Mouse (Mus musculus): ENCODE data around the gene Mafk. TPM values are rescaled to one million over a fixed set of nuclear protein-coding genes. Genes with fewer than 3 reads are reported as not detected.

Mafk gene
- 10 to 100 TPM; 31.9 to 35.0 TPM for polyA plus RNA-seq (2017; shearing (Covaris generic))

DNA sequence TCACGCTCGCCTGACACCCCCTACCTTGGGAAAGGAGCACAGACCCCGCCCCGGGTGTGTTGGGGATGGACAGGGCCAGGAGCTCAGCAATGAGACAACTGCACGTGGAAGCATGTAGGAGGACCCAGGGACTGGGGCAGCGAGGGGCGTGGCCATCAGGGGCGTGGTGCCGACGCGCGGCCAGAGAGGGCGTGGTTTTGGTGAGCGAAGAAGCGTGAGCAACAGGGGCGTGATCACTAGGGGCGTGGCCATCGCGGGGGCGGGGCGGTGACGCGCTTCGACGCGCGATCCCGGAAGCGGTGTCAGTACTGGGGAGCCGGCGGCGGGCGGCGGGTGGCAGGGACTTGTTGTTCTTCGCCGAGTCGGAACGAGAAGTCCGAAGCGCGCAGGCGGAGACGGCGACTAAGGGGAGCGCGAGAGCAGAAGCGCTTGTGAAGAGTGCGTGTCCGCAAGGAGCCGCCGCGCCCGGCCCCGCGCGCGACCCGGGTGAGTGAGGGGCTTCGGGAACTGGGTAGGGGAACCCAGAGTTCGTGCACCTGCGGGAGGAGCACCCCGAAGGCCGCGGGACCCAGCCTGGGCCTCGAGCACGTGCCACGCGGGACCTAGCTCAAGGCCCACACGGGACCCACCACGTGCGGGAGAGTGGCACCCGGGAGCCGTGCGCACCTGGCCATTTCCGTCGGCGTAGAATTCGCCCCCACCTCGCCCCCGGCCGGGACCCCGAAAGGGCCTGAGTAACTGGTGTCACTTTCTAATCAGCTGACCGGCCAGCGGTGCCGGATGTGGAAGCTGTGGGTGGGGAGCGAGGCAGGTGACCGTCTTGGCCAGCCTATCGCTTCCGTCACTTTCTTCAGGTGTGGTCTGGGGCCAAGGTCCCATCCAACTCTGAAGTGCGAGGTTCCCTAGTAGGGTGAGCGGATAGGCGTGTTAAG, at the start of gene Mafk:
Gene Mafk (plus strand): TSS at position 287 of the 932 bp plus-strand sequence.

DNA sequence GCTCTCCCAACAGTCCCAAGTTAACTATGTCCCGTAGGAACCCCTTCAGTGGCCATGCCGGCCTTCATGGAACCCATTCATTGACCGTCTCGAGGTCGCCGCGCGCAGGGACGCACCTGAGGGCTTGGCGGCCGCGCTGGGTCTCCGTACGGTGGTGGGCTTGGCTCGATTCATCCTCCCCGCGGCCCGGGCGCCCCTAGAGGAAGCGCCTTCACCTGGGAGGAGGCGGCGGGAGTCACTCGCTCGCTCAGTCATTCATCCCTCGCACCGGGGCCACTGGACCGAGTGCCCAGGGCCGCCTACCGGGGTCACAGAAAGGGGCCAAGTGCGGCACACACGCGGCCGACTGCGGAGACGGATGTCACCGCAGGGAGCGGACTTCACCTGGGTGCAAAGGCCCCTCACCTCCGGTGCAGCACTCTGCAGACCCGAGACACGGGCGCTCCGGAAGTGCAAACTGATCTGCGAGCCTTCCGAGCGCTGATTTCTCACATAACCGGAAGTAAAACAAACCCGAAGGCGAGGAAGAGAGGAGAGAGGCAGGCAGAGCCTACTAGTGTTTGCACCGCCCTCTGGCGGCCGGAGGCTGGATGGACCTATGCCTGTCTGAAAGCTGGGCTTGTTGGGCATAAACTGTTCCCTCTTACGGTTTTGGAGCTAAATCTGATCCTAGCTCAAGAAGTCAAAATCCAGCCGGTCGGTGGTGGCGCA, 15.9 kb upstream of the Mafk start, which contains the start of gene Ints1:
Gene Ints1 (minus strand): TSS at position 459 of the 711 bp plus-strand sequence.

DNA sequence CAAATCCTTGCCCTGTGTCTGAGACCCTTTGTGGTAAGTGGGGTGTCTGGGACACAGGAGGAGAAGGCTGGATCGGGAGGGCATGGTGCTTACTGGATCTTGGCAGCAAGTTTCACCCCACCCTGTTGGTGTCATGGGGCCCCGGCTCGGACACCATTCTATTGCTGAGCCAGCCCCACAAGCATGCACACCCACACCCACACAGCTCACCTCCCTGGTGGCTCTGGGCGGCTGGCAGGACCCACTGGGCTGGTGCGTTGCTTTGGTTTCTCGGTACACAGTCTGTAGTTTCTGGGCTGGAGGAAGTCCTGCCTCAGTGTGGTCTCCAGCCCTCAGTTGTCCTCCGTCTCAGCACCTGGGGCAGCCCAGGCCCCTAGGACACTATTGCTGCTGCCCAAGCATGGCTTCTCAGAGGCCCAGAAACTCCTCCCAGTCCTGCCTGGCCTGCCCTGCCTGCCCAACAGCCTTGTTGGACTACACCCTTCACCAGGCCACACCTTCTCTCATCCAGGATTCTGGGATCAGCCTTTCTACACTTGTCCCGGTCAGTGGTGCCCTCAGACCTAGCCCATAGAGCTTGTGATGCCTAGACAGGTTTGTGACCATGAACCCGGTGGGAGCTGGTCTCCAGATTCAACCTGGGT, 28.3 kb downstream of the Mafk start, which contains the start of gene Tmem184a:
Gene Tmem184a (minus strand): TSS at position 380 of the 644 bp plus-strand sequence.

DNA sequence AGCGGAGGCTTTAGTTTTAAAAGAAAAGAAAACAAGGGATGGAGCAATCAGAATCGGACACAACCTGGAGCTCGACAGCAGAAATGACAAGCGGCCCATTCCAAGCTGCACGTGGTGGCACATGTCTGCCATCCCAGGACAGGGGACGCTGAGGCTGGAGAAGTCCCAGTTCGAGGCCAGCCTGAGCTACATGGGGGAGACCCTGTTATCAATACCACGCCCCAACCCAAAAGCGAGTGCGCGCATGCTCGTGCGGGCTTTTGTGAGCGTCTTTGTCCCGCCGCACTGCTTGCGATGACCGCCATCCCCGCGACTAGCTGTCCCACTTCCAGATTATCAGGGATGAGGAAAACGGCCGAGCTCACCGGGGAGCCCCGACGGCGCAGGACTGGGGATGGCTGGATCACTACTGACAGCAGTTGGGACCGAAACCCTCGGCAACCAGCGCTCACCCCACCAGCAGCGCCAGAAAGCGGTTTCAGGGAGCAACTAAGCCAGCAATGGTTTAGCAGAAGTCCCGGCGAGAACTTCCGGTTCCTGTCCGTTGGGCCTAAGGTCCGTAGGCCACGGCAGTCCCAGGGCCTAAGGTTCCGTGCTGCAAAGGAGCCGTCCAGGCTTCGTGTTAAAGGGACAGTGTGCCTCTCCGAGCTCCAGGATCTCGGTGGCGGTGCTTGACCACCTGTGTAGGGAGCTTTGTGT, 35.2 kb downstream of the Mafk start, which contains the start of the genes Gm26938 and Psmg3:
Gene Gm26938 (minus strand): TSS at position 51 of the 699 bp plus-strand sequence.
Gene Psmg3 (minus strand): TSS at position 529 of the 699 bp plus-strand sequence.

Other genes starting within 250 kb of the Mafk start
- under 1 TPM; 0.13 to 0.97 TPM for gene Uncx, start 248.0 kb upstream of the Mafk start, polyA plus RNA-seq (2017; shearing (Covaris generic))
- under 1 TPM in 1 of 2 experiments, not detected in 1; 0.16 TPM for gene Micall2, start 55.2 kb upstream of the Mafk start, polyA plus RNA-seq (2017; shearing (Covaris generic))
- 10 to 100 TPM; 31.4 to 47.7 TPM for gene Ints1, start 15.8 kb upstream of the Mafk start, polyA plus RNA-seq (2017; shearing (Covaris generic))
- gene Tmem184a, start 28.4 kb downstream of the Mafk start, polyA plus RNA-seq (2017; shearing (Covaris generic)), result 1 to 10 TPM in 1 of 2 experiments, under 1 TPM in 1; 0.25 to 1.0 TPM
- gene Gm26938, start 34.9 kb downstream of the Mafk start, polyA plus RNA-seq (2017; shearing (Covaris generic)), result under 1 TPM in 1 of 2 experiments, not detected in 1; 0.76 TPM
- gene Psmg3, start 35.4 kb downstream of the Mafk start, polyA plus RNA-seq (2017; shearing (Covaris generic)), result 10 to 100 TPM; 46.9 to 56.4 TPM
- under 1 TPM in 1 of 2 experiments, not detected in 1; 0.11 TPM for gene Elfn1, start 116.4 kb downstream of the Mafk start, polyA plus RNA-seq (2017; shearing (Covaris generic))

Data from inflammation-experienced regulatory T-cells (primary cell).